Mouse (Mus musculus) limb, embryonic 14.5 days (tissue): ENCODE data around the gene Epb41l1. TPM values are rescaled to one million over a fixed set of nuclear protein-coding genes. Genes with fewer than 3 reads are reported as not detected.

Experiments
- ATAC-seq: fragments of 200-750 bp; cut with Nextera tagmentation; 2 replicates; pipeline ENCODE4 v1.8.0; 2017; ENCODE audit warnings: low read depth, moderate number of reproducible peaks, moderate TSS enrichment; ENCODE audit not compliant: low FRiP score
- DNase-seq: peaks from one replicate; pipeline ENCODE4 v3.0.0-alpha.2; 2015; ENCODE audit warnings: low spot score
- H3K27ac ChIP-seq: fragments of 300-500 bp; sonication (generic); replicated peaks from 2 replicates; pipeline ENCODE4 v1.5.1; 2014; ENCODE audit warnings: low read depth, mild to moderate bottlenecking, low read length, moderate library complexity, mixed read lengths
- H3K27me3 ChIP-seq: fragments of 300-500 bp; sonication (generic); 2 replicates; pipeline ENCODE4 v1.6.1; 2014; ENCODE audit warnings: low read length, mixed read lengths; ENCODE audit not compliant: control insufficient read depth, insufficient read depth
- H3K36me3 ChIP-seq: fragments of 300-500 bp; sonication (generic); 2 replicates; pipeline ENCODE4 v1.6.1; 2014; ENCODE audit warnings: mild to moderate bottlenecking, low read length, moderate library complexity, mixed read lengths; ENCODE audit not compliant: control insufficient read depth, insufficient read depth
- H3K4me1 ChIP-seq: fragments of 300-500 bp; sonication (generic); 2 replicates; pipeline ENCODE4 v1.6.1; 2014; ENCODE audit warnings: antibody characterized with exemption, low read length, mixed read lengths; ENCODE audit not compliant: control insufficient read depth, insufficient read depth
- H3K4me2 ChIP-seq: fragments of 300-500 bp; sonication (generic); replicated peaks from 2 replicates; pipeline ENCODE4 v1.6.1; 2014; ENCODE audit warnings: low read depth, mild to moderate bottlenecking, low read length, moderate library complexity; ENCODE audit not compliant: severe bottlenecking
- H3K4me3 ChIP-seq: fragments of 300-500 bp; sonication (generic); replicated peaks from 2 replicates; pipeline ENCODE4 v1.5.1; 2014; ENCODE audit warnings: low read length
- H3K9ac ChIP-seq: fragments of 300-500 bp; sonication (generic); 2 replicates; pipeline ENCODE4 v1.6.1; 2014; ENCODE audit warnings: mild to moderate bottlenecking, low read depth, low read length, moderate library complexity; ENCODE audit not compliant: severe bottlenecking
- H3K9me3 ChIP-seq: fragments of 300-500 bp; sonication (generic); 2 replicates; pipeline ENCODE4 v1.6.1; 2016; ENCODE audit warnings: low read length; ENCODE audit not compliant: control insufficient read depth
- POLR2A ChIP-seq: fragments of 200-500 bp; IDR thresholded peaks from 2 replicates; pipeline ENCODE4 v1.8.0; 2012; ENCODE audit warnings: inconsistent platforms, mild to moderate bottlenecking, moderate library complexity, borderline replicate concordance; ENCODE audit not compliant: insufficient read depth, insufficient read length; ENCODE audit errors: extremely low read depth
- WGBS: fragments of 180-500 bp; shearing (Covaris S2); extraction: QIAGEN DNeasy Blood & Tissue Kit; methylation state at CpG from one replicate; pipeline ENCODE4 v1.1.7; 2014; 5-methylcytosine and 5-hydroxymethylcytosine counted together
- polyA plus RNA-seq, 2 experiments: library from polyadenylated mRNA; depleted of rRNA in 1 of 2; stranded (reverse) in 1 of 2; unstranded in 1 of 2; fragments of >200 nt; fragmentation: Nextera tagmentation in 1 of 2; extraction: Ambion mirVana in 1 of 2; gene quantifications; 2 replicates each; pipeline versions ENCODE4 v1.2.1 to v1.2.3; 2012 to 2014

Epb41l1 gene
- polyA plus RNA-seq, 2 experiments: 5.0 to 37.0 TPM

- no peak overlapping the region for H3K4me3 ChIP-seq
- H3K9ac ChIP-seq: no peak overlapping the region
- no peaks in the 10 kb centered on the region for H3K4me1 ChIP-seq
- H3K36me3 ChIP-seq: no peaks in the 10 kb centered on the region
- no peak overlapping the region for H3K27ac ChIP-seq
- TF ChIP-seq POLR2A: no peak
- no peak for DNase-seq
- no peak for ATAC-seq
- WGBS: 85% methylated on average over 11 of the region's 11 CpGs
- no peaks in the 10 kb centered on the region for H3K27me3 ChIP-seq
- no peak overlapping the region for H3K4me2 ChIP-seq
- H3K9me3 ChIP-seq: no peaks in the 10 kb centered on the region
Measured at GRCm38 (mm10) chr2:156467538-156467937, 46.8 kb downstream of the Epb41l1 start.

GRCm38 (mm10) chr2:156468890-156469289 is 48.2 kb downstream of the Epb41l1 start:
- Histone ChIP-seq H3K4me1 (no peaks in the 10 kb centered on the region), H3K27me3 (no peaks in the 10 kb centered on the region), H3K4me2 (no peak overlapping the region), H3K9ac (no peak overlapping the region), H3K36me3 (no peaks in the 10 kb centered on the region), H3K4me3 (no peak overlapping the region), H3K27ac (no peak overlapping the region), H3K9me3 (no peaks in the 10 kb centered on the region)
- ATAC-seq (no peak), DNase-seq (no peak)
- WGBS: 71% methylated on average over 5 of the region's 5 CpGs
- no peak for TF ChIP-seq POLR2A

DNA sequence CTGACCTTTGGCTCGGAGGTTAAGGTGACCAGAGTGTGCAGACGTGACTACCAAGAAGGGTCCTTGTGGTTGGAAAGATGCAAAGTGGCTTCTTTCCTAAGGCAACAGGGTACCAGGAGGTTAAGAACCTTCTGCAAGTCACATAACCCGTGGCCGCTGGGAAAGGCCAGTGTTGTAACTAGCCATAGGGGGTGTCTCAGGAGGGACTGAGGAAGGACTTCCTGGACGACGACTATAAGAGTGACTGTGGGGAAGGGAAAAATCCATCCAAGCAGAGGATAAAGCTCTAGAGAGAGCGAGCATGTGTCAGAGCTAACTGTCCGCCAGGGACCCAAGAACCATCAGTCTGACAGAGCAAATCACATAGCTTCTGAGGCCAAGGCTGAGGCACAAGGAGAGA is 48.8 kb downstream of the Epb41l1 start:
- Histone ChIP-seq H3K4me3 (no peak overlapping the region), H3K9me3 (no peaks in the 10 kb centered on the region), H3K36me3 (no peaks in the 10 kb centered on the region), H3K9ac (no peak overlapping the region), H3K4me2 (no peak overlapping the region), H3K4me1 (peaks cover 5% of the 10 kb centered on the region), H3K27ac (no peak overlapping the region), H3K27me3 (no peaks in the 10 kb centered on the region)
- DNase-seq (no peak), ATAC-seq (no peak)
- WGBS: 73% methylated on average over 8 of the region's 8 CpGs
- no peak for TF ChIP-seq POLR2A

GRCm38 (mm10) chr2:156470938-156471337 is 50.2 kb downstream of the Epb41l1 start:
- Histone ChIP-seq H3K4me1 (peaks cover 12% of the 10 kb centered on the region), H3K4me2 (no peak overlapping the region), H3K27ac (no peak overlapping the region), H3K4me3 (no peak overlapping the region), H3K27me3 (no peaks in the 10 kb centered on the region), H3K9ac (no peak overlapping the region), H3K9me3 (no peaks in the 10 kb centered on the region), H3K36me3 (no peaks in the 10 kb centered on the region)
- no peak for DNase-seq
- no peak for TF ChIP-seq POLR2A
- 84% methylated on average over 7 of the region's 7 CpGs for WGBS
- ATAC-seq: no peak

DNA sequence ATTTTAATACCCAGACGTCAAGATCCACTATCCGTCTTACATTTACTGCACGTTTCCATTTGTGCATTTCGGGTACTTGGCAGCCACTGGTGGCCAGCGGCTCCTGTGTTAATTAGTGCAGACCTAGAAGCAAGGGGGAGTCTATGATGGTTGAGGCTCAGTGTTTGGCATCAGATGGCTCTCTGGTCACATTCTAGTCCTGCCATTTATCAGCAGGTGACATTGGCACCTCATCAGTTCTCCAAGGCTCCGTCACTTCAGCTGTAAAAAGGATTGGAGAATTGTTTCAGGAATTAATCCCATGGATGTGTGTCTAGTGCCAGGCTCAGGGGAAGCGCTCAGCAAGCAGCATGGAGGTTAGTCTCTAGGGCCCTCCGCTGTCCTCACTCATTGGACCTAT is 51.6 kb downstream of the Epb41l1 start:
- H3K27me3 ChIP-seq: no peaks in the 10 kb centered on the region
- H3K9ac ChIP-seq: no peak overlapping the region
- H3K9me3 ChIP-seq: no peaks in the 10 kb centered on the region
- H3K36me3 ChIP-seq: no peaks in the 10 kb centered on the region
- 78% methylated on average over 8 of the region's 8 CpGs for WGBS
- no peak overlapping the region for H3K27ac ChIP-seq
- no peak overlapping the region for H3K4me2 ChIP-seq
- H3K4me1 ChIP-seq: peaks cover 22% of the 10 kb centered on the region
- DNase-seq (no peak), ATAC-seq (no peak)
- H3K4me3 ChIP-seq: no peak overlapping the region
- no peak for TF ChIP-seq POLR2A

DNA sequence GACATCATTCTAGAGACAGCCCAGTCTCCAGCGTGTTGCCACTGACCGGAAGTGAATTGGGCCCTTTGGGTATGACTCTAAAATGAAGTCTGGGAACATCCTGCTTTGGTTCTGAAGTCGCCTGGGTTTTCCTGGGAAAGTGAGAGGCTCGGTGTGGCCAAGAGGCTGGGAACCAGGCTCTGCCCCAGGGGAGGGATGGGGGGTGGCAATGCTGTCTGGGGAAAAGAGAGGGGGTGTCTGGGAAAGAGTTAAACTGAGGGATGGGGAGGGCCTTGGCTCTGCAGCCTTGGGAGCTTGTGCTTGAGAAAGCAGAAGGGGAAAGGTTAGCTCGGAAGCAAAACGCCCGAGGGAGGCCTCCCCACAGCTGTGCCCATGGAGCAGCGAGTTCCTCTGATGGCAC is 53.0 kb downstream of the Epb41l1 start:
- 65% methylated on average over 8 of the region's 8 CpGs for WGBS
- H3K36me3 ChIP-seq: no peaks in the 10 kb centered on the region
- no peaks in the 10 kb centered on the region for H3K9me3 ChIP-seq
- H3K4me1 ChIP-seq: peaks cover 23% of the 10 kb centered on the region
- DNase-seq: no peak
- H3K27me3 ChIP-seq: no peaks in the 10 kb centered on the region
- no peak for TF ChIP-seq POLR2A
- H3K9ac ChIP-seq: no peak overlapping the region
- H3K4me3 ChIP-seq: no peak overlapping the region
- no peak for ATAC-seq
- no peak overlapping the region for H3K4me2 ChIP-seq
- no peak overlapping the region for H3K27ac ChIP-seq
